In genomic region chr10:35389237-35389636, GRCm38 (mm10) we compare ENCODE assay signal across 14 mouse cellular contexts.
"Had no signal": no experiment of that assay in that cellular context is flagged by ENCODE, and none has a peak within 500 bp of the region (broad histone marks: within the 10 kb centered on the region; RNA-seq: fewer than 3 reads in every experiment).

No protein-coding gene starts in this region.

- ATAC-seq: liver, embryonic 12.5 days; midbrain, embryonic 13.5 days; midbrain, embryonic 15.5 days had no signal

- H3K36me3 ChIP-seq: liver, embryonic 12.5 days; midbrain, embryonic 13.5 days; midbrain, embryonic 15.5 days; neural tube, embryonic 12.5 days; stomach, embryonic 15.5 days had no signal

- H3K4me2 ChIP-seq: liver, embryonic 12.5 days; lung, embryonic 14.5 days; midbrain, embryonic 13.5 days; midbrain, embryonic 15.5 days; neural tube, embryonic 12.5 days; stomach, embryonic 15.5 days had no signal

- DNase-seq: lung, adult 18-20 months; lung, embryonic 14.5 days; lung, postnatal 10 days; lung, postnatal 4 days; right cerebral cortex, postnatal 14 days; thymus, adult 2 months; thymus, postnatal 36 days had no signal

- H3K27me3 ChIP-seq: liver, embryonic 12.5 days; midbrain, embryonic 13.5 days; midbrain, embryonic 15.5 days; neural tube, embryonic 12.5 days; stomach, embryonic 15.5 days had no signal

- H3K9me3 ChIP-seq: liver, embryonic 12.5 days; midbrain, embryonic 13.5 days; midbrain, embryonic 15.5 days; neural tube, embryonic 12.5 days; stomach, embryonic 15.5 days had no signal

- H3K4me1 ChIP-seq: liver, embryonic 12.5 days; midbrain, embryonic 13.5 days; midbrain, embryonic 15.5 days; neural tube, embryonic 12.5 days; stomach, embryonic 15.5 days had no signal

- H3K4me3 ChIP-seq: liver, embryonic 12.5 days; midbrain, embryonic 13.5 days; midbrain, embryonic 15.5 days; neural tube, embryonic 12.5 days; stomach, embryonic 15.5 days had no signal

- H3K27ac ChIP-seq: liver, embryonic 12.5 days; liver, embryonic 14.5 days; midbrain, embryonic 13.5 days; midbrain, embryonic 15.5 days; neural tube, embryonic 12.5 days; stomach, embryonic 15.5 days; stomach, postnatal 0 days had no signal

- H3K9ac ChIP-seq: liver, embryonic 12.5 days; liver, embryonic 14.5 days; lung, embryonic 14.5 days; midbrain, embryonic 13.5 days; midbrain, embryonic 15.5 days; neural tube, embryonic 12.5 days; stomach, embryonic 15.5 days had no signal
